ENCODE assay signal across 8 mouse cellular contexts in genomic region chr7:100950481-100951010, GRCm38 (mm10). TPM values are rescaled to one million over a fixed set of nuclear protein-coding genes. Genes with fewer than 3 reads are reported as not detected.
A peak's percentile ranks its signal among the peaks of the same experiment; 100 is the strongest.
DNase-seq lines count a peak whose midpoint lies in the region; ATAC-seq and TF ChIP-seq lines count a peak whose summit lies in the region.

No protein-coding gene starts in this region.

- no peaks in the 10 kb centered on the region for H3K4me1 ChIP-seq in embryonic facial prominence, embryonic 11.5 days (ENCODE audit: control insufficient read depth, insufficient read depth, low read length)
- H3K4me1 ChIP-seq in embryonic facial prominence, embryonic 10.5 days: peaks cover 34% of the 10 kb centered on the region
- no peaks in the 10 kb centered on the region for H3K4me1 ChIP-seq in brown adipose tissue, adult 24 weeks (ENCODE audit: control insufficient read depth, insufficient read depth, insufficient read length, low read length)

- no peaks in the 10 kb centered on the region for H3K9me3 ChIP-seq in embryonic facial prominence, embryonic 11.5 days (replicated peaks; ENCODE audit: control insufficient read depth, low read length)
- no peaks in the 10 kb centered on the region for H3K9me3 ChIP-seq in embryonic facial prominence, embryonic 10.5 days

- no peak overlapping the region for H3K4me2 ChIP-seq in embryonic facial prominence, embryonic 11.5 days (ENCODE audit: low read depth, low read length)

- H3K27ac ChIP-seq in embryonic facial prominence, embryonic 11.5 days (replicated peaks; ENCODE audit: low read depth, low read length): 0 out of 2 replicates have a peak overlapping the region, but pooled peaks have one; percentile 47
- no peak overlapping the region for H3K27ac ChIP-seq in embryonic facial prominence, embryonic 10.5 days (replicated peaks)
- peak overlapping the region; percentile 74 for H3K27ac ChIP-seq in brown adipose tissue, adult 24 weeks (replicated peaks; ENCODE audit: low read depth, low read length)
- H3K27ac ChIP-seq in layer of hippocampus, adult 2 months: no peak overlapping the region

- no peaks in the 10 kb centered on the region for H3K27me3 ChIP-seq in embryonic facial prominence, embryonic 11.5 days (ENCODE audit: control insufficient read depth, insufficient read depth, low read length)
- no peaks in the 10 kb centered on the region; the same call in 1 of the 2 replicates for H3K27me3 ChIP-seq in embryonic facial prominence, embryonic 10.5 days (replicated peaks; ENCODE audit: low read depth, poor library complexity, severe bottlenecking)

- no peak for TF ChIP-seq CTCF in layer of hippocampus, adult 2 months (conservative IDR thresholded peaks at IDR 0.05)

- no peak; the same call in 1 of the 2 replicates for ATAC-seq in embryonic facial prominence, embryonic 11.5 days (replicated peaks; ENCODE audit: insufficient number of reproducible peaks, low FRiP score, low TSS enrichment, low read depth)
- 0 out of 2 replicates have a peak, but pooled peaks have one; percentile 25 for ATAC-seq in megakaryocyte-erythroid progenitor cell, adult 5-6 weeks (replicated peaks; ENCODE audit: low FRiP score, low TSS enrichment, poor library complexity, severe bottlenecking)

- 42% methylated on average over 12 of the region's 12 CpGs for WGBS in embryonic facial prominence, embryonic 11.5 days
- WGBS in embryonic facial prominence, embryonic 10.5 days: 52% methylated on average over 12 of the region's 12 CpGs

- no peak overlapping the region for H3K9ac ChIP-seq in embryonic facial prominence, embryonic 11.5 days (replicated peaks; ENCODE audit: low read length)

- no peaks in the 10 kb centered on the region for H3K36me3 ChIP-seq in embryonic facial prominence, embryonic 11.5 days (replicated peaks; ENCODE audit: control insufficient read depth, insufficient read depth, low read depth, low read length)
- H3K36me3 ChIP-seq in embryonic facial prominence, embryonic 10.5 days (replicated peaks): no peaks in the 10 kb centered on the region

- no peak for DNase-seq in embryonic facial prominence, embryonic 11.5 days (ENCODE audit: low spot score)
- no peak for DNase-seq in embryonic facial prominence, embryonic 10.5 days (ENCODE audit: low spot score)
- DNase-seq in kidney, postnatal 14 days: peak; percentile 52
- DNase-seq in cerebellum, adult 18-20 months: no peak
- no peak for DNase-seq in embryo, embryonic 10.5 days (ENCODE audit: low spot score)
- no peak for DNase-seq in layer of hippocampus, adult 2 months (ENCODE audit: low spot score in 2 of 2)

- no peak overlapping the region for H3K4me3 ChIP-seq in embryonic facial prominence, embryonic 11.5 days (ENCODE audit: low read depth, low read length)
- no peak overlapping the region for H3K4me3 ChIP-seq in embryonic facial prominence, embryonic 10.5 days
- H3K4me3 ChIP-seq in brown adipose tissue, adult 24 weeks (ENCODE audit: insufficient read depth, low read depth, low read length): no peak overlapping the region
- no peak overlapping the region for H3K4me3 ChIP-seq in layer of hippocampus, adult 2 months

RNA-seq across cellular contexts. Expression of gene Arhgef17, which starts 18.6 kb away (rescaled TPM):
- 8.1 and 10.0 TPM in 2 replicates for polyA plus RNA-seq in embryonic facial prominence, embryonic 11.5 days (2014; fragmentation: Nextera tagmentation; extraction: Ambion mirVana)
- polyA plus RNA-seq in embryonic facial prominence, embryonic 10.5 days (2016; fragmentation: Nextera tagmentation; extraction: Ambion mirVana): 9.3 and 9.8 TPM in 2 replicates
- polyA plus RNA-seq in brown adipose tissue, adult 24 weeks (2012; ENCODE audit: insufficient read depth, insufficient read length, missing spikeins): 2.5 and 3.3 TPM in 2 replicates
- total RNA-seq in megakaryocyte-erythroid progenitor cell, adult 5-6 weeks (2014; fragmentation: Nextera tagmentation): not detected in 2 replicates
- not detected in 2 replicates for total RNA-seq in megakaryocyte-erythroid progenitor cell, adult 5-6 weeks (2017)
- total RNA-seq in layer of hippocampus, adult 2 months (2021): 100 to 1,000 TPM; 163 to 171 TPM

RNA-seq across cellular contexts. Expression of gene P2ry6, which starts 23.9 kb away (rescaled TPM):
- polyA plus RNA-seq in embryonic facial prominence, embryonic 11.5 days (2014; fragmentation: Nextera tagmentation; extraction: Ambion mirVana): 1.8 and 1.9 TPM in 2 replicates
- polyA plus RNA-seq in embryonic facial prominence, embryonic 10.5 days (2016; fragmentation: Nextera tagmentation; extraction: Ambion mirVana): 1.8 and 3.0 TPM in 2 replicates
- polyA plus RNA-seq in brown adipose tissue, adult 24 weeks (2012; ENCODE audit: insufficient read depth, insufficient read length, missing spikeins): 3.7 and 4.5 TPM in 2 replicates
- not detected in 2 replicates for total RNA-seq in megakaryocyte-erythroid progenitor cell, adult 5-6 weeks (2014; fragmentation: Nextera tagmentation)
- not detected in 2 replicates for total RNA-seq in megakaryocyte-erythroid progenitor cell, adult 5-6 weeks (2017)
- 1 to 10 TPM; 3.0 to 3.6 TPM for total RNA-seq in layer of hippocampus, adult 2 months (2021)

Comparison
In these comparisons a context has a peak if more than half of its experiments do, and no peak if none do; other contexts are left out.
1. H3K27ac ChIP-seq: peak in embryonic facial prominence, embryonic 11.5 days (single experiment) and brown adipose tissue, adult 24 weeks (single experiment); none in embryonic facial prominence, embryonic 10.5 days (single experiment) and layer of hippocampus, adult 2 months (single experiment).